Mouse (Mus musculus) lung, adult 2 months (tissue): Measurements from ENCODE around the gene Stox2. TPM values are rescaled to one million over a fixed set of nuclear protein-coding genes. Genes with fewer than 3 reads are reported as not detected.

Experiments
- DNase-seq: peaks from one replicate; pipeline ENCODE4 v3.0.0; 2022
- H3K4me1 ChIP-seq: fragments of 200-500 bp; 2 replicates; pipeline ENCODE4 v1.6.1; 2011; ENCODE audit warnings: low read length; ENCODE audit not compliant: control insufficient read depth, insufficient read depth
- H3K4me3 ChIP-seq: fragments of 200-500 bp; replicated peaks from 2 replicates; pipeline ENCODE3; 2011; ENCODE audit warnings: low read depth, mild to moderate bottlenecking, control low read depth, low read length; ENCODE audit errors: extremely low read depth
- CTCF ChIP-seq: fragments of 200-500 bp; IDR thresholded peaks from 2 replicates; pipeline ENCODE4 v1.5.1; 2011; ENCODE audit warnings: mild to moderate bottlenecking, low read length, control low read depth; ENCODE audit not compliant: insufficient read depth
- POLR2A ChIP-seq: fragments of 200-500 bp; IDR thresholded peaks from 2 replicates; pipeline ENCODE4 v1.6.1; 2011; ENCODE audit warnings: low read depth, mild to moderate bottlenecking, control low read depth, low read length, borderline replicate concordance; ENCODE audit errors: extremely low read depth
- WGBS: fragments of 180-500 bp; shearing (Covaris S2); methylation state at CpG from one replicate; pipeline ENCODE4 v1.1.7; 2018; 5-methylcytosine and 5-hydroxymethylcytosine counted together
- polyA plus RNA-seq: library from polyadenylated mRNA; depleted of rRNA; stranded (reverse); fragments of >200 nt; gene quantifications from 2 replicates; pipeline ENCODE4 v1.2.3, GENCODE M21; 2012

Stox2 gene
- polyA plus RNA-seq, 1 experiment = 3.8 TPM

DNA sequence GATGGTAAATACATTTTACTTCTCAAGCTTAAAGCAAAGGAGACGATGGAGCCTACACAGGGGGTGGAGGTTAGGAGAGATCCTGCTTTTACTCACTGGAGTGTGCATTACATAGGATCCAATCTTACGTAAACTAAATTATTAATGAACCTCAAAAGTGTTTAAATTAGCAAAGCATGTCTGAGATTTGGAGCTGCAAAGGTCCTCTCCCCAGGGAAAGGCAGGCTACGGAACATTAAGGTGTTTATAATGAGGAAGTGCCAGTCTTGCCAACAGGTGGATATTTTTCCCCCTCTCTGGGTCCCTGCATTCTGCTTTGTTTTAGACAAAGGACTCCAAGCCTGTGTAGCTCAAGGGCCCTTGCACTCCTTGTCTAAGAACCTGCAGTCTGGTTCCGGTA, 205.3 kb downstream of the Stox2 start:
- DNase-seq = no peak
- TF ChIP-seq POLR2A = no peak
- TF ChIP-seq CTCF = no peak
- 84% methylated on average over 4 of the region's 4 CpGs for WGBS
- peaks cover 8% of the 10 kb centered on the region for H3K4me1 ChIP-seq
- no peak overlapping the region for H3K4me3 ChIP-seq

DNA sequence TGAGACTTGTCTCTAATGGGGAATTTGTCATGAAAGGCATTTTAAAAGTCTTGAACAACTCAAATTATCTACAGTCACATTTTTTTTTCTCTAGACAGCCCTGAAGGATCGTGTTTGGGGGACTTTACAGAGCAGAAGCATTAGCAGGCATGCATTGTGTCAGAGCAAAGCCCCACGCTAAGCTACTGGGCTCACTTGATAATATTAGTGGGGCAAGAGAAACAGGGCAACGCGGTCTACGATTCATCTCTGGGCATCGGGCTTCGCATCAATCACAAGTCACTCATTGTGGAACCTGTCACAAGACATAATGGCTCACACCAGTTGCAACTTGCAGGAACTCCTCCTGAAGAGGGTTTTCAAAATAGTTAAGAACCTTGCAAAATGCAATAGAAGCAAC, 205.9 kb downstream of the Stox2 start:
- Histone ChIP-seq H3K4me1 (peaks cover 8% of the 10 kb centered on the region), H3K4me3 (no peak overlapping the region)
- 52% methylated on average over 7 of the region's 7 CpGs for WGBS
- no peak for DNase-seq
- TF ChIP-seq CTCF (no peak), POLR2A (no peak)

- no peak for DNase-seq
- WGBS = 85% methylated on average over 3 of the region's 3 CpGs
These were observed 214.1 kb downstream of the Stox2 start for GRCm38 (mm10) chr8:47232081-47232480.

GRCm38 (mm10) chr8:47230057-47230456, 216.1 kb downstream of the Stox2 start:
- TF ChIP-seq CTCF (no peak), POLR2A (no peak)
- no peak overlapping the region for H3K4me3 ChIP-seq
- WGBS = 71% methylated on average over 5 of the region's 5 CpGs
- H3K4me1 ChIP-seq = no peaks in the 10 kb centered on the region
- DNase-seq = no peak

More at GRCm38 (mm10) chr8:47232081-47232480, 214.1 kb downstream of the Stox2 start:
- TF ChIP-seq POLR2A = no peak
- H3K4me1 ChIP-seq = no peaks in the 10 kb centered on the region
- H3K4me3 ChIP-seq = no peak overlapping the region

DNA sequence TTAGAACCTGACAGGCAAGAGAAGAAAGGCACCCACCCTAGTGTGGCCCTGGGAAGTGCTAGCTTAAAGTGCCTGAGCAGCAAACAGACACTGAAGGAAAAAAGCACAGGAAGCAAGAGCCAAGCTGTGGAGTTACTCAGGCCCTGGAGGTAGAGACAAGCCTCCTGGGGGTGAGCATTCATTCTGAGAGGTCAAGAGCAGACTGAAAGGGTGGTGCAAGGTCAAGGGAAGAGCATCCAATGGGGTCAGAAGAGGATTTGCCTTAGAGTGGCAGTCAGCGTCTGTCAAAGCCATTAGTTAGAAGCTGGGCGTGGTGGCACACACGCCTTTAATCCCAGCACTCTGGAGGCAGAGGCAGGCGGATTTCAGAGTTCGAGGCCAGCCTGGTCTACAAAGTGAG, 224.3 kb downstream of the Stox2 start:
- no peaks in the 10 kb centered on the region for H3K4me1 ChIP-seq
- H3K4me3 ChIP-seq = no peak overlapping the region
- 88% methylated on average over 5 of the region's 5 CpGs for WGBS
- DNase-seq = no peak
- TF ChIP-seq CTCF = no peak
- no peak for TF ChIP-seq POLR2A

GRCm38 (mm10) chr8:47221191-47221590, 225.0 kb downstream of the Stox2 start:
- WGBS = 70% methylated on average over 10 of the region's 10 CpGs
- DNase-seq = no peak
- Histone ChIP-seq H3K4me1 (no peaks in the 10 kb centered on the region), H3K4me3 (no peak overlapping the region)
- no peak for TF ChIP-seq CTCF
- TF ChIP-seq POLR2A = no peak

DNA sequence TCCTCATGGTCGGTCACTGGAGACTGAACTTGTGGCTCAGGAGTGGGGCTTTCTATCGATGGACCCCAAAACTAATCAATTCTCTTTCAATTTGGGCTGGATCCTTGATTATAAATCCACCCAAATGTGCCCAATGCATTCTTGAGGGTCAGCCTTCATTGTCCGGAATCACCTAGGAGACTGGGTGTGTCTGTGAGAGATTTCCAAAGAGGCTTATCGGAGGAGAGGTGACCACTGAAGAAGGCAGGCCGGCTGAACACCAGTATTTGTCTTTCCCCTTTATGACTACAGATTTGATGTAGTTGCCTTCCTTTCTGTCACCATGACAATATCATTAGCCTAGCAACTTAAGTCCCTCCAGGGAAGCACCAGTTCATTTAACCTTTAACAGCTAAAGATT, 225.8 kb downstream of the Stox2 start:
- 94% methylated on average over 5 of the region's 5 CpGs for WGBS
- Histone ChIP-seq H3K4me1 (no peaks in the 10 kb centered on the region), H3K4me3 (no peak overlapping the region)
- no peak for DNase-seq
- TF ChIP-seq POLR2A (no peak), CTCF (no peak)

DNA sequence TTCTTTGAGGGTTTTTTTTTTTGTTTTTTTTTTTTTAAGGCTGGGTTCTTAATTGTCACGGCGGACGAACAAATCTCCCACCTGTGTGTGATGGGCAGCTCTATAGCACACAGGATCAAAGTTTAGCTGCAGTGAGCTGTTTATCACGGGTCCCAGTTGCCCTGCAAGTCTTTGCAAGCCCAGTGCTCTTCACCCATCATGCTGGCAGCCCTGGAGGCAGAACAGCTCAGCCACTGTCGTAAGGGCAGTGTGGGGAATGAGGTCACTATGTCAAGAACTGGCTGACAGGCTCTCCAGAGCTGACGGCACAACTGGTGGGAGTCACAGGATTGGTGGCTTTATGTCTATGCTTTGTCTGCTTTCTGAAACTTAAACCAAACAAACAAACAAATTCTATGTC, 227.6 kb downstream of the Stox2 start:
- 50% methylated on average over 6 of the region's 6 CpGs for WGBS
- TF ChIP-seq POLR2A = no peak
- TF ChIP-seq CTCF = no peak
- no peaks in the 10 kb centered on the region for H3K4me1 ChIP-seq
- no peak overlapping the region for H3K4me3 ChIP-seq
- DNase-seq = no peak

- Histone ChIP-seq H3K4me1 (no peaks in the 10 kb centered on the region), H3K4me3 (no peak overlapping the region)
- WGBS = 47% methylated on average over 8 of the region's 8 CpGs
- TF ChIP-seq POLR2A (no peak), CTCF (no peak)
- DNase-seq = no peak
These were observed 228.1 kb downstream of the Stox2 start for GRCm38 (mm10) chr8:47218021-47218420.

DNA sequence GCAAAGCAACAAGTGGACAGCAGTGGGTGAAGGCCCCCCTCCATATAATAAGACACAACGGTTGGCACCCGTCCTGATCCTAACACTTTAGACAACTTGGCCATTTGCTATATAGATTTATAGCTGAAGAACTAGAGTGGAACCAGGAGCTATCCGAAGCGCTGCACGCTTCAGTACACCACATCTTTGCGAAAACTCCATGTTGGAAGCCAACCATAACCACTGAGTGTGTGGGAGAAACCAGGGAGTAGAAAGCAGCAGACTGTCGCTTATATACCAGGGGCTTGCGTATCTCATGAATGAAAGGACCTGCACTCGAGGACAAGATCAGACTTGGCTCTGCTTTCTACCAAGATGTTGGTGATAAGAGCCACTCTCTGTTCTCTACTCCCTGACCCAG, 234.0 kb downstream of the Stox2 start:
- H3K4me1 ChIP-seq = no peaks in the 10 kb centered on the region; the same call in 1 of the 2 replicates
- 93% methylated on average over 9 of the region's 9 CpGs for WGBS
- no peak for TF ChIP-seq CTCF
- no peak for TF ChIP-seq POLR2A
- DNase-seq = no peak
- H3K4me3 ChIP-seq = no peak overlapping the region

DNA sequence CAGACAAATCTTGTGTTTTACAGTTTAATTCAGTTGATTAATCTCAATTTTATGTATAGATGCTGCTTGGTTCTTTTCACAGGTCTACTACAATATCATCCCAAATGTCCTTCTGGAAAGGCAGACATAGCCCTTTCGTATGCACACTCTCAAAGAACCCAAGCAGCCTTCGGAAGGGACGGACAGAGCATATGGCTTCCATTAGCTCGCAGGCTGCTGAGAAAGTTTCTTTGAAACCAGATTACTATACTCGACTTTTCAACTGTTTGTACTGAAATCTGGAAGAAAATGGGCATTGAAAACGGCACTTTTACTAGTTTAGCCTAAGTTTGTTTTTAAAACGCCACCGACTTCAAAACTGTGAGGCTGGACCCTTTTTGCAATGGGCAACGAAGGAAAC, 234.9 kb downstream of the Stox2 start:
- 77% methylated on average over 9 of the region's 9 CpGs for WGBS
- no peaks in the 10 kb centered on the region; the same call in 1 of the 2 replicates for H3K4me1 ChIP-seq
- no peak overlapping the region for H3K4me3 ChIP-seq
- TF ChIP-seq CTCF (no peak), POLR2A (no peak)
- no peak for DNase-seq
